Mouse (Mus musculus) layer of hippocampus, postnatal 36 days (tissue): ENCODE results near the gene Lsp1. TPM values are rescaled to one million over a fixed set of nuclear protein-coding genes. Genes with fewer than 3 reads are reported as not detected.
A peak's percentile ranks its signal among the peaks of the same experiment; 100 is the strongest.

Source experiments
- DNase-seq, 2 experiments: peaks; one replicate each; pipeline ENCODE4 v3.0.0; 2022
- total RNA-seq, 2 experiments: library from RNA; stranded (reverse); gene quantifications; 2 replicates each; pipeline ENCODE4 v1.2.3; 2021

Gene Lsp1
- total RNA-seq, 2 experiments from 2014 or later: 1.2 to 3.4 TPM

DNA sequence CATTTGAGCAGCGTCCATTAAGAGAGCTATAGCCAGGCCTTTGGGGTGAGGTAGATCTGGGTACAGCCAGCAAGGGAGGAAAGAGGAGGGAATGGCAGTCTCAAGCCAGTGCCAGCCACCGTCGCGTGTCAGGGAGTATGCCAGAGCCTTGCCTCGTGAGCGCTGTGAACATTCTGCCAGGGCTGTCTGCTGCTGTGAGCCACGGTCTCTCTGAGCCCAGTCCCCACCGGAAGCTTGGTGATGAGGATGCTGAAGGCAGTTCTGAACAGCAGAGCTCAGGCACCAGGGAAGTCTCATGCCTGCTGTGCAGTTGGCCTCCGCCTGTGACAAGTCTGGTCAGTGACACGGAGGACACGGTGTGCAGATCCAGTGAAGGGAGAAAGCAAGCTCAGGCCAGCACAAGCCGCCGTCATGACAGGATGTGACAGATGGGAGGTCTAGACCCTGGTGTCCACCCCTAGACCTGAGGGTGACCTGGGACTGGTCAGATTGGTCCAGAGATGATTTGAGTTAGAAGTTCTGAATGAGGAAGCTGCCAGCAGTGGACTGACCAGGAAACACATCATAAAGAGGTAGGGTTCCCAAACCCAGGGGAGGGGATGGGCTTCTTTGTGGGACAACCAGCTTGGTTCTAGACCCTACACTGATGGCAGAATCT lies 16.3 kb downstream of the Lsp1 start:
- no peak for DNase-seq

GRCm38 (mm10) chr7:142478001-142478400 lies 17.4 kb downstream of the Lsp1 start:
- no peak for DNase-seq

- no peak for DNase-seq
Observed at GRCm38 (mm10) chr7:142478574-142478973, 18.0 kb downstream of the Lsp1 start.

GRCm38 (mm10) chr7:142479307-142479706 lies 18.7 kb downstream of the Lsp1 start:
- no peak for DNase-seq

DNA sequence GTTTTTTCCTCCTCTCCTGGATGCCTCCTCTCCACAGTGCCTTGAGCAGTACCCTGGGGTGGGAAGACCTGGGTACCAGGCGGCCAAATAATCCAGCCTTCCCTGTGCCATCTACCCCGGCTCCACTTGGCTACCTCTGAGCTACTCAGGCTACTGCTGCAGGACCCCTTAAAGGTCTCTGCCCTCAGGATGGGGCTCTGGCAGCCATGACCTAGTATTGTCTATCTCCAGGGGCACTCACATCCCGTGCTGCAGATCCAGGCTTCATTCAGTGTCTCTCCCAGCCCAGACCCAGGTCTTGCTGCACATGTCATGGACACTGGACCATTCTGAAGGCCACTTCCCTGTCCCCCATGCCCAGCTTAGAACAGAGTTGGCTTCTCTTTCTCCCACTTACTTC lies 19.3 kb downstream of the Lsp1 start:
- no peak for DNase-seq

DNA sequence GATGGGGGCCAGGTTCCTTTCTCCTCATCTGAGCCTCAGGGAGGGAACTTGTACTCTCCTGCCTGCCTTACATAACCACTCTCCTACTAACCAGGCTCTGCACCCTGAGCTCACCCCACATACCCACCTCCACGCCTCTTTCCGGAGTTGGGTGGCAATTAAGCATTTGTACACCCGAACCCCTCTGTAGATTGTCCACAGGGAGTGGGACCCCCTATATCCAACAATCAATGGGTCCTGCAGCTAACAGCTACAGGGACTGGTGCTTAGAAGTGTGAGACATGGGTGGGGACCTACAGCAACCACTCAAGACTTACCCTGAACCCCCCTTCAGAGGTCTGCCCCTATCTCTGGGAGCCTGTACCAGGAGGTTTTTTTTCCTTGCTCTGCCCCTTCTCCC lies 20.1 kb downstream of the Lsp1 start:
- no peak for DNase-seq

DNA sequence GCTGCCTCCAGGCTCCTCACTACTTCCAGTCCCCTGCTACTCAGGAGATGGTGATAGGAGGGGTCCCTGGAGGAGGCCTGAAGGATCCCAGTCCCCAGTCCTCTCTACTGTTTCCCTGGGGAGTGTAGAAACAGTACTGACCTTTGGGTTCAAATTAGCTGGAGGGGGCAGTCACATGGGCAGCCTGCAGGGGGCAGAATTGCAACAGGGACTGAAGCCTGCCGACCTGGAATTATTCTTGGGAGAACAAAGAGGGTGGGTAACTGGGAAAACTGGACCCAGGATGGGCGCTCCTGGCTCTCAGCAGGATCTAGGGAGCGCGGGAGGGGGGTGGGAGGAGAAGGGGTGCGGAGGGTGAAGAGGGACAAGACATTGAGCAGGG lies 20.6 kb downstream of the Lsp1 start:
- DNase-seq: peak; percentile 26 to 40

GRCm38 (mm10) chr7:142481568-142482255 lies 21.1 kb downstream of the Lsp1 start:
- DNase-seq: no peak

DNA sequence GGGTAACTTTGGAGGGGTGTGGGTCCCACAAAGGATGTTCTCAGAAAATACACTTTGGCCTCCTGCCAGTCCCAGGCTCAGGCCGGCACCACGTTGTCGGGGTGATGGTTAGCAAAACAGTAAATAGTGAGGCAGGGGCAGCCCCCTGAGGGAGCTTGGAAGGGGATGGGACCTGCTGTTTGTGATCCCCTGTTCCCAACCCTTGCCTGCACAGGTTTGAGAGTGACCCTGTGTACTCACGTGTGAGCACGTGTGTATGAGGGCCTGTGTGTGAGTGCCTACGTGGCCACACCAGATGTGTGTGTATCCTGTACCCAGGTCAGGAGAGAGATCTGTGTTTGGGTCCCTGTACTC lies 21.6 kb downstream of the Lsp1 start:
- no peak for DNase-seq

GRCm38 (mm10) chr7:142483136-142483535 lies 22.5 kb downstream of the Lsp1 start:
- no peak for DNase-seq

GRCm38 (mm10) chr7:142484780-142485179 lies 24.2 kb downstream of the Lsp1 start:
- DNase-seq: no peak

DNA sequence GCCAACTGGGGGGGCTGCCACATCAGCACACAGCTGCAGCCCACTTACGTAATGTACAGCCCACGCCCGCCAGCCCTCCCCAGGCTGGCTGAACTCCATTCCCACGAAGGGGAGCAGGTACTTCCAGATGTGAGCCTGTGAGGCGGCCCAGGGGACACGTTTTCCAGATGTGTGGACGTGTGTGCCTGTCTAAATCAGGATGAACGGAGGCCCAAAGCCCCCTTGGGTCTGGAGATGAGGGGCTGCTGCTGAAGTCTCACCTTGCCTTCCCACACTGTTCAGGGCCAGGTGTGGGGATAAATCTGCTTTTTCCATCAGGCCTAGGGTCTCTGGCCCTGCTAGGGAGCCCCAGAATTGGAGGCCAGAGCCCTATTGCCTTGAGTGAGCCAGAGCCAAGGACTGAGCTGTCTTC lies 26.1 kb downstream of the Lsp1 start:
- no peak for DNase-seq

DNA sequence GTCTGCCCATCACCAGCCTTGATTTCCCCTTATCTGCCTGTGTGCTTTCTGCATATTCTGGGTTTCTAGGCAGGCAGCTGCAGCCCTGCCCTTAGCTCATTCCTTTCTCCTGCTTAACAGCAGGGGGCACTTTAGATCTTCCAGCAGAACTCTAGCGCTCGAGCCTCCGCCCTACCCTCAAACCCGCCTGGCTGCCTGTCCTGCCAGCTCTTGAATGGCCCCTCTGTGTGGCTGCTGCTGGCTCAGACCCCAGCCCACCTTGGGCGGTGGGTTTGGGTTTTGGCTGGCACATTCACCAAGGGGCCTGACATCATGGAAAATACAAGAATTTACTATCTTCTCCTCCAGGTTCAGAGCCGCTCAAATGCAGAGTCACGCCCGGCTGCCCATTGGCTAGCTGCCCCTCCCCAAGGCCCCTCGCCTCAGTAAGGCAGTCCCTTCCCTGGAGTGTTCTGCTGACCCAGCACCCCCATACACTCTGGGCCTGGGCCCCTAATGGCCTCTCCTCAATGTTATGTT lies 26.8 kb downstream of the Lsp1 start:
- peak; percentile 36 to 42 for DNase-seq

- DNase-seq: no peak
Observed at GRCm38 (mm10) chr7:142488053-142488452, 27.4 kb downstream of the Lsp1 start.

GRCm38 (mm10) chr7:142493535-142493934 lies 32.9 kb downstream of the Lsp1 start:
- no peak for DNase-seq

DNA sequence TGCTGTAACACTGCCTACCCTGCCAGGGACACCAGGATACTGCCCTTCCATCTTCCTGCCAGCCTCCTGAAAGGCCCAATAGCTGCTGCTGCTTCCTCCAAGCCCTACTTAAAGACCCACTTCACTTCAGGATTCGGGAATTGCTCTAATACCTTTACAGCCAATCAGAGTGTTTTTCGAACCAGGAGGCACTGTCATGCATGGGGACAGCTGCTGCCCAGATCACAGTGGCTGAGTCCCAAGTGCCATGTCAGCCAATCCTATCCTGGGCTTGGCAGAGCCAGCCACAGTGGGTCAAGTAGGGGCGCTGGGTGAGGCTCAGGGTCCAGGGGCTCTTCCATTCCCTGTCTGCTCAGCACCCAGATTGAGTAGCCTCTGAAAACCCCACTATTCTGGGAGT lies 35.5 kb downstream of the Lsp1 start:
- DNase-seq: no peak

GRCm38 (mm10) chr7:142496800-142497199 lies 36.2 kb downstream of the Lsp1 start:
- no peak for DNase-seq

GRCm38 (mm10) chr7:142497775-142498174 lies 37.2 kb downstream of the Lsp1 start:
- no peak for DNase-seq

GRCm38 (mm10) chr7:142498575-142498974 lies 38.0 kb downstream of the Lsp1 start, which contains the start of gene Tnnt3:
TSS of gene Tnnt3 (plus strand) at chr7:142498836.
- DNase-seq: no peak

- no peak for DNase-seq
Observed at GRCm38 (mm10) chr7:142499010-142499721, 38.6 kb downstream of the Lsp1 start.

DNA sequence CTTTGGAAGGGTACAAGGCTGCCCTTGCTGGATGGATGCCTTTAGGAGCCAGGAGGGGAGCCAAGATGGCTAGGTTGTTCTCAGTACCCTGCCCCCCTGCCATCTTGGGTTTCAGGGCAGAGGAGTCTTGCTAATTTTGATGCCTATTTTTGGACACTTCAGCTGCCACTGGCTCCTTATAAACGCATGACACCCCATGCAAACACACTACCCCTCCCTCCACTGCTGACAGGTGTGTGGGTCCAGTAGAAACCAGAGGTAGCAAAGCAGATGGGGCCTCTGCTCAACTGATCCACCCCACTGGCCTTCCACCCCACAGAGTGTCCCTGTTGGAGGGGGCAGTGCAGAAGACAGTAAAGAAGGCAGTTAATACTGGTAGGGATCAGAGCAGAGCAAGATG lies 39.4 kb downstream of the Lsp1 start:
- DNase-seq: no peak

DNA sequence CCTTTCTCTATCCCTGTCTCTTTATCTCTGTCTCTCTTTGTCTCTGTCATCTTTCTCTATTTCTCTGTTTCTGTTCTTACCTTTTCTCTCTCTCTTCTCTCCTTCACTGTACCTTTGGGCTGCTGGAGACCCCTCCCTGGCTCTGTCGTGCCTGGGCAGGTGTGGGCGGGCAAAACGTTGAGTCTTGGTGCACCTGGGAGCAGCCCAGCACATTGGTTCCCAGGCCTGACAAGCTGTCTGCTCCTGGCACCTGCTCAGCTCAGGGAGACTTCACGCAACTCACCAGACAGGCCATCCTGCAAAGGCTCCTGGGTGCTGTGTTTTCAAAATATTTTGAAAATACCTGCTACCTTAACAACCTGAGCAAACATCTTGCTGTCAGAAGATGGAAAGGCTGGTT lies 42.6 kb downstream of the Lsp1 start:
- no peak for DNase-seq

- no peak for DNase-seq
Observed at GRCm38 (mm10) chr7:142505942-142506341, 45.3 kb downstream of the Lsp1 start.

- DNase-seq: no peak
Observed at GRCm38 (mm10) chr7:142506501-142506900, 45.9 kb downstream of the Lsp1 start.
